Mouse (Mus musculus) heart, embryonic 14.5 days (tissue): ENCODE results near the gene Akap9. TPM values are rescaled to one million over a fixed set of nuclear protein-coding genes. Genes with fewer than 3 reads are reported as not detected.
A peak's percentile ranks its signal among the peaks of the same experiment; 100 is the strongest.
"Not testable (repeated sequence)": the region's sequence is repeated elsewhere in the genome, so short reads cannot be mapped to it uniquely, and the experiment has no call there.

ENCODE experiments used
- ATAC-seq: fragments of 200-750 bp; cut with Nextera tagmentation; 2 replicates; pipeline ENCODE4 v1.8.0; 2017; ENCODE audit warnings: low read depth, moderate TSS enrichment; ENCODE audit not compliant: insufficient number of reproducible peaks, insufficient read depth, low FRiP score
- H3K27ac ChIP-seq, 2 experiments: fragments of 200-500 bp in 1 of 2; fragments of 300-500 bp in 1 of 2; sonication (generic) in 1 of 2; replicated peaks in 1 of 2; 2 replicates each; pipeline ENCODE4 v1.5.1; 2012 to 2014; ENCODE audit warnings: low read depth in 2 of 2, low read length in 2 of 2, control low read depth in 1 of 2, mild to moderate bottlenecking in 1 of 2, mixed read lengths in 1 of 2; ENCODE audit not compliant: control insufficient read depth in 1 of 2, insufficient read depth in 1 of 2
- H3K27me3 ChIP-seq: fragments of 300-500 bp; sonication (generic); 2 replicates; pipeline ENCODE4 v1.6.1; 2014; ENCODE audit warnings: mild to moderate bottlenecking, low read length, control low read depth; ENCODE audit not compliant: control insufficient read depth, insufficient read depth
- H3K36me3 ChIP-seq: fragments of 300-500 bp; sonication (generic); 2 replicates; pipeline ENCODE4 v1.6.1; 2014; ENCODE audit warnings: mild to moderate bottlenecking, control low read depth, low read length, mixed read lengths; ENCODE audit not compliant: control insufficient read depth, insufficient read depth
- H3K4me1 ChIP-seq, 2 experiments: fragments of 200-500 bp in 1 of 2; fragments of 300-500 bp in 1 of 2; sonication (generic) in 1 of 2; 2 replicates each; pipeline ENCODE4 v1.6.1; 2012 to 2014; ENCODE audit warnings: low read length in 2 of 2, control low read depth in 1 of 2, mixed read lengths in 1 of 2; ENCODE audit not compliant: control insufficient read depth in 2 of 2, insufficient read depth in 2 of 2
- H3K4me2 ChIP-seq: fragments of 300-500 bp; sonication (generic); 2 replicates; pipeline ENCODE4 v1.6.1; 2014; ENCODE audit warnings: mild to moderate bottlenecking, low read length
- H3K4me3 ChIP-seq, 2 experiments: fragments of 200-500 bp in 1 of 2; fragments of 300-500 bp in 1 of 2; sonication (generic) in 1 of 2; 2 replicates each; pipeline ENCODE4 v1.5.1; 2012 to 2014; ENCODE audit warnings: low read length in 2 of 2, mild to moderate bottlenecking in 2 of 2, control low read depth in 1 of 2, low read depth in 1 of 2, moderate library complexity in 1 of 2; ENCODE audit not compliant: control insufficient read depth in 1 of 2, insufficient read depth in 1 of 2
- H3K9ac ChIP-seq: fragments of 300-500 bp; sonication (generic); 2 replicates; pipeline ENCODE4 v1.6.1; 2014; ENCODE audit warnings: mild to moderate bottlenecking, low read length
- H3K9me3 ChIP-seq: fragments of 300-500 bp; sonication (generic); 2 replicates; pipeline ENCODE4 v1.6.1; 2016; ENCODE audit warnings: low read length, control low read depth; ENCODE audit not compliant: control insufficient read depth
- WGBS: fragments of 180-500 bp; shearing (Covaris S2); extraction: QIAGEN DNeasy Blood & Tissue Kit; methylation state at CpG from one replicate; pipeline ENCODE4 v1.1.7; 2014; 5-methylcytosine and 5-hydroxymethylcytosine counted together
- polyA plus RNA-seq: library from polyadenylated mRNA; unstranded; fragments of >200 nt; fragmentation: Nextera tagmentation; extraction: Ambion mirVana; gene quantifications from 2 replicates; pipeline ENCODE4 v1.2.1, GENCODE M21; 2014

The Akap9 gene
- polyA plus RNA-seq, 1 experiment from 2014 or later: 104 TPM

- no peaks in the 10 kb centered on the region for H3K27me3 ChIP-seq
- ATAC-seq: no peak
- no peak overlapping the region for H3K4me2 ChIP-seq
- WGBS: 83% methylated on average over 5 of the region's 5 CpGs
- H3K36me3 ChIP-seq: no peaks in the 10 kb centered on the region
- peak overlapping the region in 1 of 2 experiments; percentile 71; a peak in 1 of 4 replicates for H3K27ac ChIP-seq
- no peak overlapping the region for H3K9ac ChIP-seq
- H3K9me3 ChIP-seq: no peaks in the 10 kb centered on the region
- no peak overlapping the region for H3K4me3 ChIP-seq
- H3K4me1 ChIP-seq: peaks cover 15 to 37% of the 10 kb centered on the region in 2 experiments
These were observed 11.5 kb downstream of the Akap9 start for GRCm38 (mm10) chr5:3939335-3939734.

GRCm38 (mm10) chr5:3941240-3941639 lies 13.4 kb downstream of the Akap9 start:
- WGBS: 97% methylated on average over 2 of the region's 2 CpGs
- Histone ChIP-seq H3K9ac (no peak overlapping the region), H3K4me1 (peaks cover 15 to 31% of the 10 kb centered on the region in 2 experiments), H3K9me3 (no peaks in the 10 kb centered on the region), H3K27me3 (no peaks in the 10 kb centered on the region), H3K27ac (no peak overlapping the region), H3K4me3 (no peak overlapping the region), H3K36me3 (no peaks in the 10 kb centered on the region), H3K4me2 (no peak overlapping the region)
- no peak for ATAC-seq

- not testable (repeated sequence) for ATAC-seq, H3K27ac ChIP-seq, H3K36me3 ChIP-seq, H3K9ac ChIP-seq, H3K4me2 ChIP-seq, H3K27me3 ChIP-seq, H3K4me3 ChIP-seq, H3K9me3 ChIP-seq
- WGBS: 78% methylated on average over 4 of the region's 4 CpGs
- H3K4me1 ChIP-seq: peaks cover 10 to 12% of the 10 kb centered on the region in 2 experiments
These were observed 15.3 kb downstream of the Akap9 start for GRCm38 (mm10) chr5:3943169-3943568.

- H3K9ac ChIP-seq: no peak overlapping the region
- ATAC-seq: no peak
These were observed 24.6 kb downstream of the Akap9 start for GRCm38 (mm10) chr5:3952498-3952897.

GRCm38 (mm10) chr5:3954541-3954940 lies 26.7 kb downstream of the Akap9 start:
- H3K36me3 ChIP-seq: peaks cover 84% of the 10 kb centered on the region
- 83% methylated on average over 1 of the region's 1 CpGs for WGBS
- no peak overlapping the region for H3K27ac ChIP-seq
- H3K4me3 ChIP-seq: no peak overlapping the region
- H3K4me2 ChIP-seq: no peak overlapping the region
- ATAC-seq: no peak
- H3K4me1 ChIP-seq: no peaks in the 10 kb centered on the region
- H3K9ac ChIP-seq: no peak overlapping the region
- no peaks in the 10 kb centered on the region for H3K27me3 ChIP-seq
- no peaks in the 10 kb centered on the region for H3K9me3 ChIP-seq

More at GRCm38 (mm10) chr5:3952498-3952897, 24.6 kb downstream of the Akap9 start:
- peaks cover 75% of the 10 kb centered on the region for H3K36me3 ChIP-seq
- H3K4me3 ChIP-seq: no peak overlapping the region
- no peaks in the 10 kb centered on the region for H3K4me1 ChIP-seq
- WGBS: 94% methylated on average over 6 of the region's 6 CpGs
- no peaks in the 10 kb centered on the region for H3K27me3 ChIP-seq
- H3K9me3 ChIP-seq: no peaks in the 10 kb centered on the region
- H3K27ac ChIP-seq: no peak overlapping the region
- H3K4me2 ChIP-seq: no peak overlapping the region

- Histone ChIP-seq H3K9me3 (no peaks in the 10 kb centered on the region), H3K27me3 (no peaks in the 10 kb centered on the region), H3K27ac (no peak overlapping the region), H3K4me3 (no peak overlapping the region), H3K36me3 (peaks cover 85% of the 10 kb centered on the region), H3K4me2 (no peak overlapping the region), H3K4me1 (no peaks in the 10 kb centered on the region), H3K9ac (no peak overlapping the region)
- ATAC-seq: no peak
- 83% methylated on average over 7 of the region's 7 CpGs for WGBS
These were observed 33.4 kb downstream of the Akap9 start for GRCm38 (mm10) chr5:3961286-3961685.

- H3K36me3 ChIP-seq: peaks cover 73% of the 10 kb centered on the region
These were observed 40.6 kb downstream of the Akap9 start for GRCm38 (mm10) chr5:3968415-3968814.

GRCm38 (mm10) chr5:3969114-3969513 lies 41.3 kb downstream of the Akap9 start:
- Histone ChIP-seq H3K4me1 (no peaks in the 10 kb centered on the region), H3K9ac (no peak overlapping the region), H3K27me3 (no peaks in the 10 kb centered on the region), H3K4me3 (no peak overlapping the region), H3K9me3 (no peaks in the 10 kb centered on the region), H3K27ac (no peak overlapping the region), H3K4me2 (no peak overlapping the region), H3K36me3 (peaks cover 74% of the 10 kb centered on the region)
- 92% methylated on average over 6 of the region's 6 CpGs for WGBS
- no peak for ATAC-seq

More at GRCm38 (mm10) chr5:3968415-3968814, 40.6 kb downstream of the Akap9 start:
- Histone ChIP-seq H3K9me3 (no peaks in the 10 kb centered on the region), H3K9ac (no peak overlapping the region), H3K4me1 (no peaks in the 10 kb centered on the region), H3K4me2 (no peak overlapping the region), H3K27me3 (no peaks in the 10 kb centered on the region), H3K27ac (no peak overlapping the region), H3K4me3 (no peak overlapping the region)
- 93% methylated on average over 9 of the region's 9 CpGs for WGBS
- no peak for ATAC-seq
